Mouse (Mus musculus) urinary bladder, postnatal 36 days (tissue): ENCODE measurements at regions not wholly inside any gene's neighbourhood (a gene's known extent, or its start where the extent isn't known, plus 50 kb on each side); places are given as distances from the start of the nearest gene placed in this dataset.

Source experiments
- DNase-seq, 2 experiments: peaks; one replicate each; pipeline ENCODE4 v3.0.0; 2022; ENCODE audit warnings: low spot score in 2 of 2, mixed read lengths in 1 of 2

DNA sequence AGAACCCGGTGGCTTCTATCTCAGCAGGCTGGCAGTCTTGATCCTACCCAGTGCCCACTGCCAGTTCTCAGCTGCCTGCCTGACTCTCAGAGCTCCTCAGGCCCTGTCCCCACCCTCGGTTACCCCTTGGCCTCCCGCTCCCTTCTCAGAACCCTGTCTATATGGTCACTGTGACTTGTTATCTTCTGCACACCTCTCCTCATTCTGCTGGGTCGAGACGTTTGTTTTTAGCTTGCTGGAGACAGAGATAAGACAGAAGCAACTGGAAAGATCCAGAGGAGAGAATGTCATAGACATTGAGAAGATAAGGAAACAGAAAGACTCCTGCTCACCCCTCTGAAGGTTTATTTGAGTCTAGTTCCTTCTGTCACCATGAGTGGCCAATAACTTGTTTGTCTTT, 53.8 kb upstream of the Phc1 start:
- no peak for DNase-seq

DNA sequence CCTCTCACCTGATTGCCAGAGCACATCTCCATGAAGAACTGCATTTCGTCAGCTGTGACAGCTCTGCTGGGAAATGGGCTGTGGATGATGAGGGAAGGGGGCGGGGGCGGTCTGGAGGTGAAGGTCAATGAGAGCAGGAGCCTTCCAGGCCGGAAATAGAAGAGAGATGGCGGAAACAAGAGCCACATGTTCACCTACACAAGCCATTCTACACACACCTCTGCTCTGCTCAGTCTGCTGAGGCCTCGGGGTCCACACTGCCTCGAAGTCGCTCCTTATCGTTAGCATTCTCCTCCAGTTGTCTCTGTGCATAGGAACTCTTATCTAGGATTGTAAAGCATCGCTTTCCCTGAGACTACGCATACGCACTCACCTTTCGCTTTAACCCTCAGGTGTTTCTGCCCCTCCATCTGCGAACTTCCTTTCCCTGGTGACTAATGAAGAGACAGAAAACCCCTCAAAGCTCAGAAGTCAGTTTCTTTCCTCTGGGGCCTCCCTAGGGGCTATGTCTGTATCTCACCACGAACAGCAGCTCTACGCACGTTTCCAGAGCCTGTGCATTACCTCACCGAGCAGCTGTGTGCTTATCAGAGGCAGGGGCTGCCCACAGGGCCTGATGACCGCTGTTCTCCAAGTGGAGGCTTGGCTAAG, 53.0 kb upstream of the Phc1 start:
- DNase-seq = no peak

- DNase-seq = peak; percentile 43 to 65
These were observed 51.6 kb upstream of the Phc1 start for GRCm38 (mm10) chr6:122391725-122392667.

GRCm38 (mm10) chr6:122391126-122391525, 50.8 kb upstream of the Phc1 start:
- no peak for DNase-seq

DNA sequence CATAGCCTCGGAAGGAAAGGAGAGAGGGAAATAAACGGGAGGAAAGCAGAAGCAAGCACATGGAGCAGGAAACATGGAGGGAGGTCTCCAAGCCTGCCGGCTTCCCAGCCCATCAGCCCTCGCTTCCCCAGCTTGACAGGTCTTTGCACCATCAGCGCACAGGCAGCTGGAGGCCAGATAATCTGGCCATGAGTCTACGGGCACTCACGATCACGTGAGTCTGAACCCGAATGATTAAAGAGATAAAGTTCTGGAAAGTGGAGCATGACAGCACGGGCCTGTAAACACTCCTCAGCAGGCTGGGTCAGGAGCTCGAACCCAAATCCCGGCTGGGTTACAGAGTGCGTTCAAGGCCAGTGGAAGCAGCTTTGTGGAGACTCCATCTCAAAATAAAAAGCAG, 50.4 kb upstream of the Phc1 start:
- DNase-seq = no peak
